ENCODE assay signal across 8 mouse cellular contexts in the genomic region with DNA sequence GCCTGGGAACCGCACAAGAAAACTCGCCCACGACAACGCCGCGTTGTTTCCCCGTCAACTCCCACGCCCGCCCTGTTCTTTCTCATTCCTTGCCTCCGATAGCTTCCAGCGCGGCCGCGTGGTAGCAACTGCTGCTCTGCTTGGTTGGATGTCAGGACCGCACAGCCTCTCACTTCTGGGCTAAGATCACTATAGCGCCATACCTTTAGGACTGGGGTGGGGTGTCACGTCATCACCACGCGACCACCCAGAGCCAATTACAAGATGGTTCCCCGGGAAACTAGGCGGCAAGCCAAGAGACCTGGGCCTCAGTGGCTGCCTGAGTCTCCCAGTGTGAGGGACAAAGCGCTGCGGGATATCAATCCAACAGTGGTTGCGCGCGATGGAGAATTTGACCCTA. TPM values are rescaled to one million over a fixed set of nuclear protein-coding genes. Genes with fewer than 3 reads are reported as not detected.
A peak's percentile ranks its signal among the peaks of the same experiment; 100 is the strongest.
DNase-seq lines count a peak whose midpoint lies in the region; ATAC-seq lines count a peak whose summit lies in the region.

No protein-coding gene starts in this region.

- 1% methylated on average over 26 of the region's 26 CpGs for WGBS in midbrain, embryonic 13.5 days
- WGBS in stomach, embryonic 15.5 days: 9% methylated on average over 26 of the region's 26 CpGs

- peak overlapping the region; percentile 82 for H3K27ac ChIP-seq in midbrain, embryonic 13.5 days
- H3K27ac ChIP-seq in stomach, embryonic 15.5 days: peak overlapping the region; percentile 68

- DNase-seq in adrenal gland, postnatal 25 days: peak; percentile 76
- peak; percentile 72 for DNase-seq in embryo, embryonic 11.5 days (ENCODE audit: low read depth, low spot score)
- peak; percentile 17 to 21 for DNase-seq in gastrocnemius, postnatal 36 days
- DNase-seq in kidney, adult 18-20 months: peak; percentile 55
- peak; percentile 80 to 81 for DNase-seq in left cerebral cortex, postnatal 36 days (ENCODE audit: low spot score in 2 of 2)
- DNase-seq in spleen, postnatal 36 days (ENCODE audit: low spot score in 2 of 2): no peak

- no peaks in the 10 kb centered on the region for H3K27me3 ChIP-seq in midbrain, embryonic 13.5 days
- H3K27me3 ChIP-seq in stomach, embryonic 15.5 days (replicated peaks): no peaks in the 10 kb centered on the region

- H3K4me3 ChIP-seq in midbrain, embryonic 13.5 days (replicated peaks): peak overlapping the region; percentile 47
- peak overlapping the region; percentile 40 for H3K4me3 ChIP-seq in stomach, embryonic 15.5 days (replicated peaks)

- peaks cover 24% of the 10 kb centered on the region for H3K36me3 ChIP-seq in midbrain, embryonic 13.5 days
- H3K36me3 ChIP-seq in stomach, embryonic 15.5 days: peaks cover 16% of the 10 kb centered on the region

- ATAC-seq in midbrain, embryonic 13.5 days: peak; percentile 40
- ATAC-seq in stomach, embryonic 15.5 days (ENCODE audit: insufficient read depth, low FRiP score, low read depth): no peak

- intact Hi-C loops in gastrocnemius, postnatal 36 days (cut with DNase I): no loop called here
- intact Hi-C loops in left cerebral cortex, postnatal 36 days (cut with DNase I): loop anchor here (10.0 kb wide), 1 partner anchor 177 kb away; no protein-coding TSS in a partner anchor

- H3K4me2 ChIP-seq in midbrain, embryonic 13.5 days (replicated peaks): peak overlapping the region; percentile 81
- H3K4me2 ChIP-seq in stomach, embryonic 15.5 days: peak overlapping the region; percentile 53

- peak overlapping the region; percentile 61 for H3K9ac ChIP-seq in midbrain, embryonic 13.5 days (replicated peaks)
- H3K9ac ChIP-seq in stomach, embryonic 15.5 days: no peak overlapping the region

- H3K9me3 ChIP-seq in midbrain, embryonic 13.5 days: no peaks in the 10 kb centered on the region
- no peaks in the 10 kb centered on the region for H3K9me3 ChIP-seq in stomach, embryonic 15.5 days

- H3K4me1 ChIP-seq in midbrain, embryonic 13.5 days (replicated peaks): peaks cover 70% of the 10 kb centered on the region
- H3K4me1 ChIP-seq in stomach, embryonic 15.5 days: peaks cover 30% of the 10 kb centered on the region

RNA-seq across cellular contexts. Expression of gene Gzf1, which starts 3.0 kb away (rescaled TPM):
- total RNA-seq in adrenal gland, postnatal 25 days (2021): 28.8 and 36.0 TPM in 2 replicates
- total RNA-seq in gastrocnemius, postnatal 36 days (2021): 10 to 100 TPM; 17.4 to 18.1 TPM
- 10 to 100 TPM; 27.6 to 28.1 TPM for total RNA-seq in left cerebral cortex, postnatal 36 days (2021)
- polyA plus RNA-seq in midbrain, embryonic 13.5 days (2015; fragmentation: Nextera tagmentation; extraction: Ambion mirVana): 17.6 and 17.8 TPM in 2 replicates
- polyA plus RNA-seq in stomach, embryonic 15.5 days (2015; fragmentation: Nextera tagmentation; extraction: Ambion mirVana): 17.1 and 17.5 TPM in 2 replicates

RNA-seq across cellular contexts. Expression of gene Nxt1, which starts 5.4 kb away (rescaled TPM):
- total RNA-seq in adrenal gland, postnatal 25 days (2021): 22.6 and 25.7 TPM in 2 replicates
- 1 to 10 TPM; 5.9 to 6.2 TPM for total RNA-seq in gastrocnemius, postnatal 36 days (2021)
- total RNA-seq in left cerebral cortex, postnatal 36 days (2021): 10 to 100 TPM; 11.5 to 11.9 TPM
- 64.0 and 65.3 TPM in 2 replicates for polyA plus RNA-seq in midbrain, embryonic 13.5 days (2015; fragmentation: Nextera tagmentation; extraction: Ambion mirVana)
- 78.8 and 88.8 TPM in 2 replicates for polyA plus RNA-seq in stomach, embryonic 15.5 days (2015; fragmentation: Nextera tagmentation; extraction: Ambion mirVana)

RNA-seq across cellular contexts. Expression of gene Napb, which starts 54.5 kb away (rescaled TPM):
- 6.6 and 8.7 TPM in 2 replicates for total RNA-seq in adrenal gland, postnatal 25 days (2021)
- total RNA-seq in gastrocnemius, postnatal 36 days (2021): 1 to 10 TPM; 4.0 to 5.5 TPM
- 100 to 1,000 TPM; 342 to 359 TPM for total RNA-seq in left cerebral cortex, postnatal 36 days (2021)
- polyA plus RNA-seq in midbrain, embryonic 13.5 days (2015; fragmentation: Nextera tagmentation; extraction: Ambion mirVana): 43.6 and 48.1 TPM in 2 replicates
- polyA plus RNA-seq in stomach, embryonic 15.5 days (2015; fragmentation: Nextera tagmentation; extraction: Ambion mirVana): 4.5 and 4.9 TPM in 2 replicates

Comparison
In these comparisons a context has a peak if more than half of its experiments do, and no peak if none do; other contexts are left out.
1. DNase-seq: peak in adrenal gland, postnatal 25 days (single experiment), embryo, embryonic 11.5 days (single experiment), gastrocnemius, postnatal 36 days (2 of 2), kidney, adult 18-20 months (single experiment) and left cerebral cortex, postnatal 36 days (2 of 2); none in spleen, postnatal 36 days (0 of 2).
2. RNA of gene Napb, which starts 54.5 kb away (total RNA-seq): 342 to 359 TPM in left cerebral cortex, postnatal 36 days; 6.6 to 8.7 TPM in adrenal gland, postnatal 25 days and 4.0 to 5.5 TPM in gastrocnemius, postnatal 36 days; every median in the first group is over 10 times any median in the second.